Mouse (Mus musculus) liver, adult 2 months (tissue): Measurements from ENCODE around the gene Elovl6.

ENCODE experiments used
- CTCF ChIP-seq: fragments of 200-500 bp; IDR thresholded peaks from 2 replicates; pipeline ENCODE4 v1.5.1; 2011; ENCODE audit warnings: low read depth, low read length, control low read depth
- POLR2A ChIP-seq: fragments of 200-500 bp; IDR thresholded peaks from 2 replicates; pipeline ENCODE4 v1.6.1; 2011; ENCODE audit warnings: low read length, control low read depth; ENCODE audit not compliant: insufficient read depth; ENCODE audit errors: extremely low read depth

- TF ChIP-seq CTCF (no peak), POLR2A (no peak)
Observed at GRCm38 (mm10) chr3:129647312-129647711, 115.2 kb downstream of the Elovl6 start.
